Mouse (Mus musculus): Measurements from ENCODE around the gene Cacna1e. TPM values are rescaled to one million over a fixed set of nuclear protein-coding genes. Genes with fewer than 3 reads are reported as not detected.
A peak's percentile ranks its signal among the peaks of the same experiment; 100 is the strongest.

Gene Cacna1e
- polyA plus RNA-seq, 1 experiment from 2014 or later: 35.1 TPM

- Histone ChIP-seq H3K9ac (replicated peaks; ENCODE audit: low read depth, low read length) (no peak overlapping the region), H3K27me3 (ENCODE audit: control insufficient read depth, insufficient read depth, low read length) (no peaks in the 10 kb centered on the region), H3K4me1 (ENCODE audit: control insufficient read depth, insufficient read depth, low read length) (no peaks in the 10 kb centered on the region), H3K9me3 (ENCODE audit: control insufficient read depth, low read length) (no peaks in the 10 kb centered on the region), H3K36me3 (ENCODE audit: control insufficient read depth, insufficient read depth, low read length) (no peaks in the 10 kb centered on the region), H3K4me2 (ENCODE audit: low read depth, low read length) (no peak overlapping the region), H3K4me3 (ENCODE audit: low read depth, low read length) (no peak overlapping the region), H3K27ac (ENCODE audit: low read depth, low read length) (no peak overlapping the region)
- ATAC-seq (ENCODE audit: low read depth): no peak
- WGBS: 93% methylated on average over 2 of the region's 2 CpGs
Measured at GRCm38 (mm10) chr1:154515350-154515749, 369.0 kb downstream of the Cacna1e start.

- Histone ChIP-seq H3K9me3 (ENCODE audit: control insufficient read depth, low read length) (no peaks in the 10 kb centered on the region), H3K4me3 (ENCODE audit: low read depth, low read length) (no peak overlapping the region), H3K4me2 (ENCODE audit: low read depth, low read length) (no peak overlapping the region), H3K9ac (replicated peaks; ENCODE audit: low read depth, low read length) (no peak overlapping the region), H3K4me1 (ENCODE audit: control insufficient read depth, insufficient read depth, low read length) (no peaks in the 10 kb centered on the region), H3K27ac (ENCODE audit: low read depth, low read length) (no peak overlapping the region), H3K36me3 (ENCODE audit: control insufficient read depth, insufficient read depth, low read length) (no peaks in the 10 kb centered on the region), H3K27me3 (ENCODE audit: control insufficient read depth, insufficient read depth, low read length) (no peaks in the 10 kb centered on the region)
- ATAC-seq (ENCODE audit: low read depth): no peak
Measured at GRCm38 (mm10) chr1:154511736-154512135, 372.6 kb downstream of the Cacna1e start.

GRCm38 (mm10) chr1:154504005-154504404, 380.3 kb downstream of the Cacna1e start:
- H3K36me3 ChIP-seq (ENCODE audit: control insufficient read depth, insufficient read depth, low read length): no peaks in the 10 kb centered on the region
- H3K27ac ChIP-seq (ENCODE audit: low read depth, low read length): no peak overlapping the region
- no peak overlapping the region for H3K9ac ChIP-seq (replicated peaks; ENCODE audit: low read depth, low read length)
- H3K4me2 ChIP-seq (ENCODE audit: low read depth, low read length): no peak overlapping the region
- H3K4me3 ChIP-seq (ENCODE audit: low read depth, low read length): no peak overlapping the region
- 76% methylated on average over 4 of the region's 4 CpGs for WGBS
- H3K9me3 ChIP-seq (ENCODE audit: control insufficient read depth, low read length): no peaks in the 10 kb centered on the region
- no peak for ATAC-seq (ENCODE audit: low read depth)
- H3K27me3 ChIP-seq (ENCODE audit: control insufficient read depth, insufficient read depth, low read length): no peaks in the 10 kb centered on the region
- H3K4me1 ChIP-seq (ENCODE audit: control insufficient read depth, insufficient read depth, low read length): peaks cover 6% of the 10 kb centered on the region; the same call in 1 of the 2 replicates

GRCm38 (mm10) chr1:154500869-154501268, 383.4 kb downstream of the Cacna1e start:
- H3K9me3 ChIP-seq (ENCODE audit: control insufficient read depth, low read length): no peaks in the 10 kb centered on the region
- 0 out of 2 replicates have a peak, but pooled peaks have one; percentile 17 for ATAC-seq (ENCODE audit: low read depth)
- H3K27ac ChIP-seq (ENCODE audit: low read depth, low read length): peak overlapping the region; percentile 39; the same call in 1 of the 2 replicates
- no peak overlapping the region for H3K9ac ChIP-seq (replicated peaks; ENCODE audit: low read depth, low read length)
- H3K4me1 ChIP-seq (ENCODE audit: control insufficient read depth, insufficient read depth, low read length): peaks cover 6% of the 10 kb centered on the region; the same call in 1 of the 2 replicates
- WGBS: 79% methylated on average over 5 of the region's 5 CpGs
- H3K4me2 ChIP-seq (ENCODE audit: low read depth, low read length): no peak overlapping the region
- H3K36me3 ChIP-seq (ENCODE audit: control insufficient read depth, insufficient read depth, low read length): no peaks in the 10 kb centered on the region
- no peak overlapping the region for H3K4me3 ChIP-seq (ENCODE audit: low read depth, low read length)
- H3K27me3 ChIP-seq (ENCODE audit: control insufficient read depth, insufficient read depth, low read length): no peaks in the 10 kb centered on the region

GRCm38 (mm10) chr1:154500187-154500866, 384.0 kb downstream of the Cacna1e start:
- no peaks in the 10 kb centered on the region for H3K27me3 ChIP-seq (ENCODE audit: control insufficient read depth, insufficient read depth, low read length)
- H3K27ac ChIP-seq (ENCODE audit: low read depth, low read length): peak overlapping the region; percentile 39; the same call in 1 of the 2 replicates
- H3K9ac ChIP-seq (replicated peaks; ENCODE audit: low read depth, low read length): no peak overlapping the region
- ATAC-seq (ENCODE audit: low read depth): peak; percentile 91
- no peaks in the 10 kb centered on the region for H3K9me3 ChIP-seq (ENCODE audit: control insufficient read depth, low read length)
- H3K4me1 ChIP-seq (ENCODE audit: control insufficient read depth, insufficient read depth, low read length): peaks cover 6% of the 10 kb centered on the region; the same call in 1 of the 2 replicates
- no peaks in the 10 kb centered on the region for H3K36me3 ChIP-seq (ENCODE audit: control insufficient read depth, insufficient read depth, low read length)
- H3K4me3 ChIP-seq (ENCODE audit: low read depth, low read length): no peak overlapping the region
- 37% methylated on average over 3 of the region's 3 CpGs for WGBS
- H3K4me2 ChIP-seq (ENCODE audit: low read depth, low read length): no peak overlapping the region

- Histone ChIP-seq H3K27ac (ENCODE audit: low read depth, low read length) (no peak overlapping the region), H3K9me3 (ENCODE audit: control insufficient read depth, low read length) (no peaks in the 10 kb centered on the region), H3K4me3 (ENCODE audit: low read depth, low read length) (no peak overlapping the region), H3K36me3 (ENCODE audit: control insufficient read depth, insufficient read depth, low read length) (no peaks in the 10 kb centered on the region), H3K27me3 (ENCODE audit: control insufficient read depth, insufficient read depth, low read length) (no peaks in the 10 kb centered on the region), H3K4me2 (ENCODE audit: low read depth, low read length) (no peak overlapping the region), H3K4me1 (ENCODE audit: control insufficient read depth, insufficient read depth, low read length) (peaks cover 6% of the 10 kb centered on the region; the same call in 1 of the 2 replicates), H3K9ac (replicated peaks; ENCODE audit: low read depth, low read length) (no peak overlapping the region)
- no peak for ATAC-seq (ENCODE audit: low read depth)
- WGBS: 77% methylated on average over 4 of the region's 4 CpGs
Measured at GRCm38 (mm10) chr1:154498821-154499220, 385.5 kb downstream of the Cacna1e start.

GRCm38 (mm10) chr1:154491071-154491470, 393.2 kb downstream of the Cacna1e start:
- no peaks in the 10 kb centered on the region for H3K36me3 ChIP-seq (ENCODE audit: control insufficient read depth, insufficient read depth, low read length)
- 71% methylated on average over 6 of the region's 6 CpGs for WGBS
- H3K27ac ChIP-seq (ENCODE audit: low read depth, low read length): no peak overlapping the region
- no peak overlapping the region for H3K4me3 ChIP-seq (ENCODE audit: low read depth, low read length)
- H3K9me3 ChIP-seq (ENCODE audit: control insufficient read depth, low read length): no peaks in the 10 kb centered on the region
- H3K9ac ChIP-seq (replicated peaks; ENCODE audit: low read depth, low read length): no peak overlapping the region
- ATAC-seq (ENCODE audit: low read depth): no peak
- H3K27me3 ChIP-seq (ENCODE audit: control insufficient read depth, insufficient read depth, low read length): no peaks in the 10 kb centered on the region
- no peaks in the 10 kb centered on the region for H3K4me1 ChIP-seq (ENCODE audit: control insufficient read depth, insufficient read depth, low read length)
- H3K4me2 ChIP-seq (ENCODE audit: low read depth, low read length): no peak overlapping the region

GRCm38 (mm10) chr1:154476671-154477070, 407.6 kb downstream of the Cacna1e start:
- no peak for ATAC-seq (ENCODE audit: low read depth)
- H3K4me2 ChIP-seq (ENCODE audit: low read depth, low read length): no peak overlapping the region
- no peaks in the 10 kb centered on the region for H3K27me3 ChIP-seq (ENCODE audit: control insufficient read depth, insufficient read depth, low read length)
- no peak overlapping the region for H3K9ac ChIP-seq (replicated peaks; ENCODE audit: low read depth, low read length)
- 91% methylated on average over 2 of the region's 2 CpGs for WGBS
- no peaks in the 10 kb centered on the region for H3K4me1 ChIP-seq (ENCODE audit: control insufficient read depth, insufficient read depth, low read length)
- no peaks in the 10 kb centered on the region for H3K9me3 ChIP-seq (ENCODE audit: control insufficient read depth, low read length)
- H3K4me3 ChIP-seq (ENCODE audit: low read depth, low read length): no peak overlapping the region
- no peak overlapping the region for H3K27ac ChIP-seq (ENCODE audit: low read depth, low read length)
- H3K36me3 ChIP-seq (ENCODE audit: control insufficient read depth, insufficient read depth, low read length): no peaks in the 10 kb centered on the region

GRCm38 (mm10) chr1:154475706-154476105, 408.6 kb downstream of the Cacna1e start:
- 88% methylated on average over 2 of the region's 2 CpGs for WGBS
- Histone ChIP-seq H3K9ac (replicated peaks; ENCODE audit: low read depth, low read length) (no peak overlapping the region), H3K27ac (ENCODE audit: low read depth, low read length) (no peak overlapping the region), H3K27me3 (ENCODE audit: control insufficient read depth, insufficient read depth, low read length) (no peaks in the 10 kb centered on the region), H3K36me3 (ENCODE audit: control insufficient read depth, insufficient read depth, low read length) (no peaks in the 10 kb centered on the region), H3K9me3 (ENCODE audit: control insufficient read depth, low read length) (no peaks in the 10 kb centered on the region), H3K4me2 (ENCODE audit: low read depth, low read length) (no peak overlapping the region), H3K4me3 (ENCODE audit: low read depth, low read length) (no peak overlapping the region), H3K4me1 (ENCODE audit: control insufficient read depth, insufficient read depth, low read length) (no peaks in the 10 kb centered on the region)
- ATAC-seq (ENCODE audit: low read depth): no peak

Measured in neural tube, embryonic 14.5 days (tissue).